Mouse (Mus musculus): ENCODE results near the gene Sec1.

DNA sequence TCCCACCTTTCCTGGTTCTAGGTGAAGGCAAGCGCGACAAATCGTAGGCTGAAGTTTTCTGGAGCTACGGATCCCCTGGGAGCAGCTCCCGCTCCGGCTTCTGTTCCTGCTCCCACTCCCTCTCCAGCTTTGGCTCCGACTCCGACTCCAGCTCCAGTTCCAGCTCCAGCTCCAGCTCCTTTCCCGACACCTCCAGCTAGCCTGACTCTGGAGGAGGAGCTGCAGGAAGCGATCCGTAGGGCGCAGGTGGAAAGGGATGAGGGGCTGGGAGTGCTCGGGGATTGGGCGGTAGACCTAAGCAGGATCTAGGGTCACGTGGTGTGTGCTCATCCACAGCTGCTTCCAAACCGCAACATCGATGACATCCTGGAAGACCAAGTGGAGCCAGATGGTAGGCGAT, 50.0 kb downstream of the Sec1 start:
- no peak for TF ChIP-seq CEBPB (IDR thresholded peaks at IDR 0.05; ENCODE audit: insufficient read depth, poor library complexity, severe bottlenecking)
- TF ChIP-seq TCF12 (IDR thresholded peaks at IDR 0.05; ENCODE audit: insufficient read depth, poor library complexity, severe bottlenecking): no peak
- TF ChIP-seq POLR2A (IDR thresholded peaks at IDR 0.05; ENCODE audit: insufficient read length, low read depth): no peak
- TF ChIP-seq POLR2AphosphoS2 (IDR thresholded peaks at IDR 0.05; ENCODE audit: insufficient read length, low read depth): no peak
- TF ChIP-seq MYOG (IDR thresholded peaks at IDR 0.05; ENCODE audit: control insufficient read depth in 1 of 3, insufficient read depth in 1 of 3, insufficient read length in 2 of 3, low read depth in 2 of 3): peak in 1 of 3 experiments; percentile 22
- no peak for TF ChIP-seq REST (IDR thresholded peaks at IDR 0.05; ENCODE audit: insufficient read depth, insufficient read length)

Data from myocyte (in vitro differentiated cells).